Mouse (Mus musculus) hindbrain, embryonic 16.5 days (tissue): Measurements from ENCODE around the gene Lrrc49. TPM values are rescaled to one million over a fixed set of nuclear protein-coding genes. Genes with fewer than 3 reads are reported as not detected.

Source experiments
- ATAC-seq: fragments of 200-750 bp; cut with Nextera tagmentation; 2 replicates; pipeline ENCODE4 v1.8.0; 2017; ENCODE audit warnings: moderate TSS enrichment, moderate library complexity
- H3K27ac ChIP-seq: fragments of 300-500 bp; sonication (generic); 2 replicates; pipeline ENCODE4 v1.5.1; 2014; ENCODE audit warnings: low read depth, mild to moderate bottlenecking, control low read depth, low read length, moderate library complexity
- H3K27me3 ChIP-seq: fragments of 300-500 bp; sonication (generic); replicated peaks from 2 replicates; pipeline ENCODE4 v1.6.1; 2014; ENCODE audit warnings: low read length; ENCODE audit not compliant: control insufficient read depth, insufficient read depth
- H3K36me3 ChIP-seq: fragments of 300-500 bp; sonication (generic); 2 replicates; pipeline ENCODE4 v1.6.1; 2014; ENCODE audit warnings: mild to moderate bottlenecking, low read length, moderate library complexity, mixed read lengths; ENCODE audit not compliant: control insufficient read depth, insufficient read depth
- H3K4me1 ChIP-seq: fragments of 300-500 bp; sonication (generic); 2 replicates; pipeline ENCODE4 v1.6.1; 2014; ENCODE audit warnings: low read depth, low read length; ENCODE audit not compliant: control insufficient read depth, insufficient read depth
- H3K4me2 ChIP-seq: fragments of 300-500 bp; sonication (generic); 2 replicates; pipeline ENCODE4 v1.6.1; 2014; ENCODE audit warnings: mild to moderate bottlenecking, low read length, control low read depth, moderate library complexity
- H3K4me3 ChIP-seq: fragments of 300-500 bp; sonication (generic); 2 replicates; pipeline ENCODE4 v1.5.1; 2014; ENCODE audit warnings: mild to moderate bottlenecking, low read length, control low read depth, moderate library complexity
- H3K9ac ChIP-seq: fragments of 300-500 bp; sonication (generic); 2 replicates; pipeline ENCODE4 v1.6.1; 2014; ENCODE audit warnings: low read depth, mild to moderate bottlenecking, control low read depth, low read length, moderate library complexity
- H3K9me3 ChIP-seq: fragments of 300-500 bp; sonication (generic); 2 replicates; pipeline ENCODE4 v1.6.1; 2014; ENCODE audit warnings: mild to moderate bottlenecking, low read length, moderate library complexity; ENCODE audit not compliant: control insufficient read depth
- WGBS: fragments of 180-500 bp; shearing (Covaris S2); extraction: QIAGEN DNeasy Blood & Tissue Kit; methylation state at CpG from one replicate; pipeline ENCODE4 v1.1.7; 2014; 5-methylcytosine and 5-hydroxymethylcytosine counted together
- polyA plus RNA-seq: library from polyadenylated mRNA; unstranded; fragments of >200 nt; fragmentation: Nextera tagmentation; extraction: Ambion mirVana; gene quantifications from 2 replicates; pipeline ENCODE4 v1.2.1, GENCODE M21; 2015

The Lrrc49 gene
- polyA plus RNA-seq, 1 experiment from 2014 or later, result 81.4 TPM

DNA sequence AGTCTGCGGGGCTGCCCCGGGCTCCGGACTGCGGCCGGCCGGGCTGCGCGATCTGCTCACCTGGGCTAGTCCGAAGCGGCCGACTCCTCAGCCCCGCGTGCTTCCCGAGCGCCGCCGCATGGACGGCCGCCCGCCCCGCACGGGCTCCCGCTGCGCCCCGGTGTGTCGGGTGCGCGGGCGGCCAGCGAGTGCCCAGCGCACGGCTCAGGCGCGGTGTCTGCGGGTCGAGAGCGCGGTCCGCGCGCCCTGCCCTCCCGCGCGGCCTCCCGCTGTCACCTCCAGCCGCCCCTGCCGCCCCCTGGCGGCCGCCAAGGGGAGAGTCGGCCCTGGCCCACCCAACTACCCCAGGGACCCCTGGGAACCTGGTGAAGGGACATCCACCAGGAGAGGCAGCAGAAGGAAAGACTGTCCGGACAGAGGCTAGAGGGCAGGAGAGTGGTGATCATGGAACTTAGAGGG lies 166.1 kb downstream of the Lrrc49 start, which contains the start of gene Thsd4:
Thsd4 (minus strand) TSS at position 241 of the 459 bp plus-strand sequence.
- WGBS, result under 1% methylated on average over 31 of the region's 51 CpGs
- Histone ChIP-seq H3K4me2 (peak within 1 kb of the TSS; percentile 83), H3K27me3 (peaks cover 15% of the 10 kb centered on the region), H3K4me3 (peak within 1 kb of the TSS; percentile 53), H3K9ac (peak within 1 kb of the TSS; percentile 69), H3K36me3 (no peaks in the 10 kb centered on the region), H3K4me1 (peaks cover 23% of the 10 kb centered on the region), H3K27ac (no peak within 1 kb of the TSS), H3K9me3 (no peaks in the 10 kb centered on the region)
- ATAC-seq, result 0 out of 2 replicates have a peak, but pooled peaks have one; percentile 31

GRCm38 (mm10) chr9:60521143-60521542 lies 166.8 kb downstream of the Lrrc49 start:
- Histone ChIP-seq H3K4me1 (peaks cover 24% of the 10 kb centered on the region), H3K9me3 (no peaks in the 10 kb centered on the region), H3K4me3 (peak overlapping the region; percentile 53), H3K27ac (no peak overlapping the region), H3K9ac (no peak overlapping the region; the same call in 1 of the 2 replicates), H3K36me3 (no peaks in the 10 kb centered on the region), H3K4me2 (peak overlapping the region; percentile 83), H3K27me3 (peaks cover 15% of the 10 kb centered on the region)
- ATAC-seq, result no peak
- WGBS, result 33% methylated on average over 5 of the region's 5 CpGs

GRCm38 (mm10) chr9:60519601-60520000 lies 168.4 kb downstream of the Lrrc49 start:
- Histone ChIP-seq H3K27ac (no peak overlapping the region), H3K27me3 (peaks cover 15% of the 10 kb centered on the region), H3K36me3 (no peaks in the 10 kb centered on the region), H3K9ac (no peak overlapping the region), H3K4me3 (no peak overlapping the region), H3K4me2 (no peak overlapping the region), H3K9me3 (peaks cover 2% of the 10 kb centered on the region; the same call in 1 of the 2 replicates), H3K4me1 (peaks cover 24% of the 10 kb centered on the region)
- no peak for ATAC-seq
- 17% methylated on average over 3 of the region's 3 CpGs for WGBS

Other genes with a start within 250 kb of the Lrrc49 start
- 4.5 and 6.4 TPM in 2 replicates for gene Thsd4, start 166.1 kb downstream of the Lrrc49 start, polyA plus RNA-seq
- 23.3 and 25.2 TPM in 2 replicates for gene Larp6, start 24.8 kb upstream of the Lrrc49 start, polyA plus RNA-seq
- 15.8 and 22.2 TPM in 2 replicates for gene Uaca, start 106.4 kb upstream of the Lrrc49 start, polyA plus RNA-seq